Mouse (Mus musculus): Measurements from ENCODE around the gene Sept10. TPM values are rescaled to one million over a fixed set of nuclear protein-coding genes. Genes with fewer than 3 reads are reported as not detected.

Sept10 gene
- polyA plus RNA-seq, 1 experiment from 2014 or later, result 12.8 TPM

GRCm38 (mm10) chr10:59261603-59262002, 40.0 kb upstream of the Sept10 start:
- Histone ChIP-seq H3K9ac (replicated peaks; ENCODE audit: low read depth, low read length) (no peak overlapping the region), H3K4me1 (ENCODE audit: control insufficient read depth, insufficient read depth, low read length) (no peaks in the 10 kb centered on the region), H3K27ac (ENCODE audit: low read depth, low read length) (no peak overlapping the region), H3K4me2 (ENCODE audit: low read depth, low read length) (no peak overlapping the region), H3K9me3 (ENCODE audit: control insufficient read depth, low read length) (no peaks in the 10 kb centered on the region), H3K27me3 (ENCODE audit: control insufficient read depth, insufficient read depth, low read length) (no peaks in the 10 kb centered on the region), H3K36me3 (ENCODE audit: control insufficient read depth, insufficient read depth, low read length) (no peaks in the 10 kb centered on the region), H3K4me3 (ENCODE audit: low read depth, low read length) (no peak overlapping the region)
- no peak for ATAC-seq (ENCODE audit: low read depth)
- WGBS, result 40% methylated on average over 3 of the region's 3 CpGs

GRCm38 (mm10) chr10:59259572-59259971, 37.9 kb upstream of the Sept10 start:
- H3K9me3 ChIP-seq (ENCODE audit: control insufficient read depth, low read length), result no peaks in the 10 kb centered on the region
- H3K27me3 ChIP-seq (ENCODE audit: control insufficient read depth, insufficient read depth, low read length), result no peaks in the 10 kb centered on the region
- H3K4me2 ChIP-seq (ENCODE audit: low read depth, low read length), result no peak overlapping the region
- H3K4me1 ChIP-seq (ENCODE audit: control insufficient read depth, insufficient read depth, low read length), result no peaks in the 10 kb centered on the region
- H3K36me3 ChIP-seq (ENCODE audit: control insufficient read depth, insufficient read depth, low read length), result no peaks in the 10 kb centered on the region
- no peak overlapping the region for H3K27ac ChIP-seq (ENCODE audit: low read depth, low read length)
- H3K4me3 ChIP-seq (ENCODE audit: low read depth, low read length), result no peak overlapping the region
- no peak for ATAC-seq (ENCODE audit: low read depth)
- no peak overlapping the region for H3K9ac ChIP-seq (replicated peaks; ENCODE audit: low read depth, low read length)
- 77% methylated on average over 6 of the region's 6 CpGs for WGBS

- Histone ChIP-seq H3K27ac (ENCODE audit: low read depth, low read length) (no peak overlapping the region), H3K4me3 (ENCODE audit: low read depth, low read length) (no peak overlapping the region), H3K36me3 (ENCODE audit: control insufficient read depth, insufficient read depth, low read length) (no peaks in the 10 kb centered on the region), H3K9ac (replicated peaks; ENCODE audit: low read depth, low read length) (no peak overlapping the region), H3K4me1 (ENCODE audit: control insufficient read depth, insufficient read depth, low read length) (no peaks in the 10 kb centered on the region), H3K9me3 (ENCODE audit: control insufficient read depth, low read length) (no peaks in the 10 kb centered on the region), H3K4me2 (ENCODE audit: low read depth, low read length) (no peak overlapping the region), H3K27me3 (ENCODE audit: control insufficient read depth, insufficient read depth, low read length) (no peaks in the 10 kb centered on the region)
- WGBS, result 94% methylated on average over 2 of the region's 2 CpGs
- ATAC-seq (ENCODE audit: low read depth), result no peak
Observed at GRCm38 (mm10) chr10:59256533-59256932, 34.9 kb upstream of the Sept10 start.

GRCm38 (mm10) chr10:59253541-59254079, 32.0 kb upstream of the Sept10 start:
- 70% methylated on average over 8 of the region's 8 CpGs for WGBS
- Histone ChIP-seq H3K4me2 (ENCODE audit: low read depth, low read length) (no peak overlapping the region), H3K9ac (replicated peaks; ENCODE audit: low read depth, low read length) (no peak overlapping the region), H3K4me1 (ENCODE audit: control insufficient read depth, insufficient read depth, low read length) (no peaks in the 10 kb centered on the region), H3K27me3 (ENCODE audit: control insufficient read depth, insufficient read depth, low read length) (no peaks in the 10 kb centered on the region), H3K36me3 (ENCODE audit: control insufficient read depth, insufficient read depth, low read length) (no peaks in the 10 kb centered on the region), H3K27ac (ENCODE audit: low read depth, low read length) (no peak overlapping the region), H3K4me3 (ENCODE audit: low read depth, low read length) (no peak overlapping the region), H3K9me3 (ENCODE audit: control insufficient read depth, low read length) (no peaks in the 10 kb centered on the region)
- ATAC-seq (ENCODE audit: low read depth), result no peak

- Histone ChIP-seq H3K4me1 (ENCODE audit: control insufficient read depth, insufficient read depth, low read length) (no peaks in the 10 kb centered on the region), H3K27ac (ENCODE audit: low read depth, low read length) (no peak overlapping the region), H3K9me3 (ENCODE audit: control insufficient read depth, low read length) (no peaks in the 10 kb centered on the region), H3K4me3 (ENCODE audit: low read depth, low read length) (no peak overlapping the region), H3K27me3 (ENCODE audit: control insufficient read depth, insufficient read depth, low read length) (no peaks in the 10 kb centered on the region), H3K4me2 (ENCODE audit: low read depth, low read length) (no peak overlapping the region), H3K36me3 (ENCODE audit: control insufficient read depth, insufficient read depth, low read length) (no peaks in the 10 kb centered on the region), H3K9ac (replicated peaks; ENCODE audit: low read depth, low read length) (no peak overlapping the region)
- WGBS, result 79% methylated on average over 8 of the region's 8 CpGs
- ATAC-seq (ENCODE audit: low read depth), result no peak
Observed at GRCm38 (mm10) chr10:59252396-59252795, 30.7 kb upstream of the Sept10 start.

GRCm38 (mm10) chr10:59251980-59252379, 30.3 kb upstream of the Sept10 start:
- Histone ChIP-seq H3K27me3 (ENCODE audit: control insufficient read depth, insufficient read depth, low read length) (no peaks in the 10 kb centered on the region), H3K4me2 (ENCODE audit: low read depth, low read length) (no peak overlapping the region), H3K4me3 (ENCODE audit: low read depth, low read length) (no peak overlapping the region), H3K9me3 (ENCODE audit: control insufficient read depth, low read length) (no peaks in the 10 kb centered on the region), H3K4me1 (ENCODE audit: control insufficient read depth, insufficient read depth, low read length) (no peaks in the 10 kb centered on the region), H3K27ac (ENCODE audit: low read depth, low read length) (no peak overlapping the region), H3K36me3 (ENCODE audit: control insufficient read depth, insufficient read depth, low read length) (no peaks in the 10 kb centered on the region), H3K9ac (replicated peaks; ENCODE audit: low read depth, low read length) (no peak overlapping the region)
- WGBS, result 92% methylated on average over 2 of the region's 2 CpGs
- ATAC-seq (ENCODE audit: low read depth), result no peak

- WGBS, result 91% methylated on average over 2 of the region's 2 CpGs
- no peaks in the 10 kb centered on the region for H3K27me3 ChIP-seq (ENCODE audit: control insufficient read depth, insufficient read depth, low read length)
- H3K9ac ChIP-seq (replicated peaks; ENCODE audit: low read depth, low read length), result no peak overlapping the region
- H3K36me3 ChIP-seq (ENCODE audit: control insufficient read depth, insufficient read depth, low read length), result no peaks in the 10 kb centered on the region
- 0 out of 2 replicates have a peak, but pooled peaks cover 4% of the 10 kb centered on the region for H3K9me3 ChIP-seq (ENCODE audit: control insufficient read depth, low read length)
- no peak overlapping the region for H3K4me3 ChIP-seq (ENCODE audit: low read depth, low read length)
- no peaks in the 10 kb centered on the region for H3K4me1 ChIP-seq (ENCODE audit: control insufficient read depth, insufficient read depth, low read length)
- H3K27ac ChIP-seq (ENCODE audit: low read depth, low read length), result no peak overlapping the region
- no peak overlapping the region for H3K4me2 ChIP-seq (ENCODE audit: low read depth, low read length)
- ATAC-seq (ENCODE audit: low read depth), result no peak
Observed at GRCm38 (mm10) chr10:59250679-59251078, 29.0 kb upstream of the Sept10 start.

GRCm38 (mm10) chr10:59249531-59249930, 27.9 kb upstream of the Sept10 start:
- Histone ChIP-seq H3K36me3 (ENCODE audit: control insufficient read depth, insufficient read depth, low read length) (no peaks in the 10 kb centered on the region), H3K27ac (ENCODE audit: low read depth, low read length) (no peak overlapping the region), H3K4me2 (ENCODE audit: low read depth, low read length) (no peak overlapping the region), H3K4me3 (ENCODE audit: low read depth, low read length) (no peak overlapping the region), H3K9me3 (ENCODE audit: control insufficient read depth, low read length) (0 out of 2 replicates have a peak, but pooled peaks cover 4% of the 10 kb centered on the region), H3K4me1 (ENCODE audit: control insufficient read depth, insufficient read depth, low read length) (no peaks in the 10 kb centered on the region), H3K9ac (replicated peaks; ENCODE audit: low read depth, low read length) (no peak overlapping the region), H3K27me3 (ENCODE audit: control insufficient read depth, insufficient read depth, low read length) (no peaks in the 10 kb centered on the region)
- 79% methylated on average over 3 of the region's 3 CpGs for WGBS
- no peak for ATAC-seq (ENCODE audit: low read depth)

GRCm38 (mm10) chr10:59241141-59241541, 19.5 kb upstream of the Sept10 start:
- 68% methylated on average over 3 of the region's 3 CpGs for WGBS
- Histone ChIP-seq H3K4me1 (ENCODE audit: control insufficient read depth, insufficient read depth, low read length) (no peaks in the 10 kb centered on the region), H3K36me3 (ENCODE audit: control insufficient read depth, insufficient read depth, low read length) (no peaks in the 10 kb centered on the region), H3K27ac (ENCODE audit: low read depth, low read length) (no peak overlapping the region), H3K27me3 (ENCODE audit: control insufficient read depth, insufficient read depth, low read length) (no peaks in the 10 kb centered on the region), H3K4me3 (ENCODE audit: low read depth, low read length) (no peak overlapping the region), H3K9ac (replicated peaks; ENCODE audit: low read depth, low read length) (no peak overlapping the region), H3K9me3 (ENCODE audit: control insufficient read depth, low read length) (no peaks in the 10 kb centered on the region), H3K4me2 (ENCODE audit: low read depth, low read length) (no peak overlapping the region)
- no peak; the same call in 1 of the 2 replicates for ATAC-seq (ENCODE audit: low read depth)
